27 mouse cellular contexts compared by ENCODE assay signal in genomic region chr5:149693200-149693599, GRCm38 (mm10). TPM values are rescaled to one million over a fixed set of nuclear protein-coding genes. Genes with fewer than 3 reads are reported as not detected.
A peak's percentile ranks its signal among the peaks of the same experiment; 100 is the strongest.
DNase-seq lines count a peak whose midpoint lies in the region; ATAC-seq and TF ChIP-seq lines count a peak whose summit lies in the region.
"Had no signal": no experiment of that assay in that cellular context is flagged by ENCODE, and none has a peak within 500 bp of the region (broad histone marks: within the 10 kb centered on the region; RNA-seq: fewer than 3 reads in every experiment).

No protein-coding gene starts in this region.

- H3K27ac ChIP-seq in intestine, postnatal 0 days (ENCODE audit: low read depth, low read length) = no peak overlapping the region
- H3K27ac ChIP-seq in intestine, embryonic 15.5 days = no peak overlapping the region
- H3K27ac ChIP-seq in lung, embryonic 14.5 days (ENCODE audit: low read depth) = no peak overlapping the region
- H3K27ac ChIP-seq in olfactory bulb, adult 2 months (ENCODE audit: insufficient read depth, low read depth, low read length) = no peak overlapping the region
- H3K27ac ChIP-seq: embryonic facial prominence, embryonic 13.5 days; forebrain, embryonic 13.5 days; hindbrain, embryonic 10.5 days; limb, embryonic 13.5 days; liver, embryonic 15.5 days; midbrain, embryonic 12.5 days had no signal

- DNase-seq in lung, embryonic 14.5 days = no peak
- DNase-seq in lung, postnatal 14 days = no peak
- DNase-seq in MEL-GATA-1-ER (ENCODE audit: extremely low read depth, low read depth) = peak; percentile 43
- no peak for DNase-seq in right cerebral cortex, postnatal 25 days
- DNase-seq in urinary bladder, postnatal 36 days (ENCODE audit: low spot score in 2 of 2) = no peak
- DNase-seq: adrenal gland, adult 2 months; B cell, adult 2 months; cerebellum, adult 8-10 months; cerebellum, postnatal 36 days; embryo, embryonic 11 days; gastrocnemius, postnatal 10 days; kidney, adult 18-20 months; layer of hippocampus, postnatal 36 days; thymus, adult 2 months had no signal

- no peaks in the 10 kb centered on the region for H3K4me1 ChIP-seq in intestine, postnatal 0 days (replicated peaks; ENCODE audit: control insufficient read depth, insufficient read depth, low read length)
- H3K4me1 ChIP-seq in intestine, embryonic 15.5 days (replicated peaks) = no peaks in the 10 kb centered on the region
- no peaks in the 10 kb centered on the region for H3K4me1 ChIP-seq in lung, embryonic 14.5 days (ENCODE audit: insufficient read depth)
- peaks cover 27% of the 10 kb centered on the region for H3K4me1 ChIP-seq in olfactory bulb, adult 2 months (ENCODE audit: control insufficient read depth, insufficient read depth, low read length)
- H3K4me1 ChIP-seq: forebrain, embryonic 13.5 days; liver, embryonic 15.5 days; midbrain, embryonic 12.5 days had no signal

- H3K4me3 ChIP-seq in intestine, postnatal 0 days (ENCODE audit: low read depth, low read length) = no peak overlapping the region
- no peak overlapping the region for H3K4me3 ChIP-seq in intestine, embryonic 15.5 days (replicated peaks)
- no peak overlapping the region for H3K4me3 ChIP-seq in lung, embryonic 14.5 days (ENCODE audit: low read depth, low read length)
- no peak overlapping the region for H3K4me3 ChIP-seq in olfactory bulb, adult 2 months (ENCODE audit: insufficient read depth, low read depth, low read length)
- H3K4me3 ChIP-seq: embryonic facial prominence, embryonic 13.5 days; erythroblast, embryonic 14.5 days; forebrain, embryonic 13.5 days; hindbrain, embryonic 10.5 days; limb, embryonic 13.5 days; liver, embryonic 15.5 days; midbrain, embryonic 12.5 days had no signal

- H3K36me3 ChIP-seq in intestine, postnatal 0 days (ENCODE audit: control insufficient read depth, insufficient read depth) = 0 out of 2 replicates have a peak, but pooled peaks cover 4% of the 10 kb centered on the region
- peaks cover 3% of the 10 kb centered on the region; the same call in 1 of the 2 replicates for H3K36me3 ChIP-seq in intestine, embryonic 15.5 days
- H3K36me3 ChIP-seq in lung, embryonic 14.5 days (ENCODE audit: insufficient read depth) = no peaks in the 10 kb centered on the region
- H3K36me3 ChIP-seq: embryonic facial prominence, embryonic 13.5 days; liver, embryonic 15.5 days; midbrain, embryonic 12.5 days had no signal

- no peak for TF ChIP-seq POLR2A in olfactory bulb, adult 2 months (IDR thresholded peaks at IDR 0.05; ENCODE audit: insufficient read depth, low read depth, low read length)

- H3K4me2 ChIP-seq in intestine, postnatal 0 days (replicated peaks; ENCODE audit: low read depth) = no peak overlapping the region
- H3K4me2 ChIP-seq in intestine, embryonic 15.5 days (replicated peaks) = no peak overlapping the region
- H3K4me2 ChIP-seq in lung, embryonic 14.5 days = no peak overlapping the region
- H3K4me2 ChIP-seq: embryonic facial prominence, embryonic 13.5 days; forebrain, embryonic 13.5 days; heart, embryonic 11.5 days; limb, embryonic 13.5 days; liver, embryonic 15.5 days; midbrain, embryonic 12.5 days had no signal

- H3K27me3 ChIP-seq in intestine, postnatal 0 days (replicated peaks; ENCODE audit: control insufficient read depth, insufficient read depth, low read length) = no peaks in the 10 kb centered on the region
- no peaks in the 10 kb centered on the region for H3K27me3 ChIP-seq in intestine, embryonic 15.5 days (replicated peaks)
- H3K27me3 ChIP-seq in lung, embryonic 14.5 days (ENCODE audit: insufficient read depth, low read length) = no peaks in the 10 kb centered on the region
- H3K27me3 ChIP-seq: CH12.LX; embryonic facial prominence, embryonic 13.5 days; forebrain, embryonic 13.5 days; limb, embryonic 13.5 days; liver, embryonic 15.5 days; midbrain, embryonic 12.5 days had no signal

- ATAC-seq in intestine, postnatal 0 days = no peak
- no peak for ATAC-seq in intestine, embryonic 15.5 days
- ATAC-seq in lung, embryonic 14.5 days (ENCODE audit: insufficient read depth) = no peak
- ATAC-seq: forebrain, embryonic 13.5 days; lung, postnatal 0 days had no signal

- TF ChIP-seq CTCF in intestine, postnatal 0 days (IDR thresholded peaks at IDR 0.05; ENCODE audit: low read depth) = peak; percentile 22; the same call in 1 of the 2 replicates
- peak; percentile 31; the same call in 1 of the 2 replicates for TF ChIP-seq CTCF in lung, embryonic 14.5 days (IDR thresholded peaks at IDR 0.05; ENCODE audit: low read depth)
- 0 out of 2 replicates have a peak, but pooled peaks have one; percentile 9 for TF ChIP-seq CTCF in olfactory bulb, adult 2 months (IDR thresholded peaks at IDR 0.05; ENCODE audit: insufficient read depth, low read depth, low read length)

- no peak overlapping the region for H3K9ac ChIP-seq in intestine, postnatal 0 days (ENCODE audit: low read depth, low read length)
- no peak overlapping the region for H3K9ac ChIP-seq in intestine, embryonic 15.5 days
- no peak overlapping the region for H3K9ac ChIP-seq in lung, embryonic 14.5 days
- H3K9ac ChIP-seq: embryonic facial prominence, embryonic 13.5 days; forebrain, embryonic 13.5 days; limb, embryonic 13.5 days; liver, embryonic 15.5 days; midbrain, embryonic 12.5 days had no signal

- no peaks in the 10 kb centered on the region for H3K9me3 ChIP-seq in intestine, postnatal 0 days (ENCODE audit: control insufficient read depth)
- no peaks in the 10 kb centered on the region for H3K9me3 ChIP-seq in intestine, embryonic 15.5 days
- no peaks in the 10 kb centered on the region for H3K9me3 ChIP-seq in lung, embryonic 14.5 days (ENCODE audit: low read depth, low read length)
- H3K9me3 ChIP-seq: embryonic facial prominence, embryonic 13.5 days; forebrain, embryonic 13.5 days; liver, embryonic 15.5 days; midbrain, embryonic 12.5 days had no signal

- WGBS in intestine, postnatal 0 days = 69% methylated on average over 2 of the region's 2 CpGs
- 75% methylated on average over 2 of the region's 2 CpGs for WGBS in intestine, embryonic 15.5 days
- 73% methylated on average over 2 of the region's 2 CpGs for WGBS in lung, embryonic 14.5 days
- WGBS in olfactory bulb, adult 2 months = 90% methylated on average over 2 of the region's 2 CpGs

RNA-seq across cellular contexts. Expression of gene B3glct, which starts 15.2 kb away (rescaled TPM):
- 10.7 and 11.2 TPM in 2 replicates for polyA plus RNA-seq in intestine, postnatal 0 days (2015; fragmentation: Nextera tagmentation; extraction: Ambion mirVana)
- polyA plus RNA-seq in intestine, embryonic 15.5 days (2015; fragmentation: Nextera tagmentation; extraction: Ambion mirVana) = 11.2 and 12.3 TPM in 2 replicates
- 19.1 and 19.2 TPM in 2 replicates for polyA plus RNA-seq in lung, embryonic 14.5 days (2014; fragmentation: Nextera tagmentation; extraction: Ambion mirVana)
- polyA plus RNA-seq in olfactory bulb, adult 2 months (2012; ENCODE audit: insufficient read depth, insufficient read length, low replicate concordance, missing spikeins) = not detected in 2 replicates

RNA-seq across cellular contexts. Expression of gene Hsph1, which starts 57.0 kb away (rescaled TPM):
- polyA plus RNA-seq in intestine, postnatal 0 days (2015; fragmentation: Nextera tagmentation; extraction: Ambion mirVana) = 9.0 and 10.0 TPM in 2 replicates
- 54.8 and 56.8 TPM in 2 replicates for polyA plus RNA-seq in intestine, embryonic 15.5 days (2015; fragmentation: Nextera tagmentation; extraction: Ambion mirVana)
- polyA plus RNA-seq in lung, embryonic 14.5 days (2014; fragmentation: Nextera tagmentation; extraction: Ambion mirVana) = 57.0 and 57.4 TPM in 2 replicates
- polyA plus RNA-seq in olfactory bulb, adult 2 months (2012; ENCODE audit: insufficient read depth, insufficient read length, low replicate concordance, missing spikeins) = 581 TPM in 1 of 2 replicates, not detected in the other
